In the genomic region with DNA sequence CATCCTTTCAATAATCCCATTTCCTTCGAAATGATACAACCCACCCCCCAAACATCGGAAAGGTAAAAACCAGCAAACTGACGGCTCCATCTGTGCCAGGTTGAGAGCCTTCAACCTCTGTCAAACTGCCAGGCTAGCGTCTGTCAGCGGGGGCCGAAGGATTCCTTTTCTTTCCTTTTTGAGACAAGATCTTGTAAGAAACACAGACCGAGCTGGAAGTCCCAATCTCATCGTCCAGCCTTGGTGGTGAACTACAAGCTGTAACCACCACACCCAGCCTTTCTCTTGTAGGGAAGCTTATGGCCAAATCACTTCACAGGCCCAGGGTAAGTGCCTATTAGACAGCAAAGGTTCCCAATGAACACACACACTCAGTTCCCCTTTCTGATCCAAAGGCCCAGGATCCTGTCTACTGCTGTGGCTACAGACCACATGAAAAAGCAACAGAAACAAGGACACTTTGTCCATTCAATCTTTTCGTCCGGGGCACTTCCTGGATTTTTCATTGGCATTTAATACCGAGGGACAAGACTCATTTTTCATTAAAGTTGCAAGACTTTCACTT, we compare ENCODE assay signal across 9 mouse cellular contexts. TPM values are rescaled to one million over a fixed set of nuclear protein-coding genes. Genes with fewer than 3 reads are reported as not detected.
DNase-seq lines count a peak whose midpoint lies in the region; ATAC-seq lines count a peak whose summit lies in the region.
"Had no signal": no experiment of that assay in that cellular context is flagged by ENCODE, and none has a peak within 500 bp of the region (broad histone marks: within the 10 kb centered on the region; RNA-seq: fewer than 3 reads in every experiment).

No protein-coding gene starts in this region.

- no peak overlapping the region for H3K9ac ChIP-seq in hindbrain, embryonic 12.5 days
- H3K9ac ChIP-seq: embryonic facial prominence, embryonic 15.5 days had no signal

- ATAC-seq in cerebellum, adult (ENCODE audit: insufficient number of reproducible peaks, low FRiP score, low TSS enrichment): no peak
- ATAC-seq in hindbrain, embryonic 12.5 days (ENCODE audit: low FRiP score): no peak
- peak; percentile 49; the same call in 1 of the 2 replicates for ATAC-seq in monocyte, adult 5-6 weeks (replicated peaks; ENCODE audit: insufficient number of reproducible peaks, low FRiP score, low TSS enrichment, poor library complexity, severe bottlenecking)
- ATAC-seq in frontal cortex, adult (ENCODE audit: low TSS enrichment): no peak

- no peak overlapping the region for H3K27ac ChIP-seq in hindbrain, embryonic 12.5 days
- H3K27ac ChIP-seq: embryonic facial prominence, embryonic 15.5 days had no signal

- peak overlapping the region; percentile 60 for H3K4me3 ChIP-seq in hindbrain, embryonic 12.5 days

- WGBS in hindbrain, embryonic 12.5 days: 73% methylated on average over 11 of the region's 11 CpGs

- H3K27me3 ChIP-seq in hindbrain, embryonic 12.5 days: peaks cover 23% of the 10 kb centered on the region

- H3K9me3 ChIP-seq in hindbrain, embryonic 12.5 days (replicated peaks): no peaks in the 10 kb centered on the region
- H3K9me3 ChIP-seq: embryonic facial prominence, embryonic 15.5 days had no signal

- peak overlapping the region; percentile 92 for H3K4me2 ChIP-seq in hindbrain, embryonic 12.5 days (replicated peaks)

- H3K36me3 ChIP-seq in hindbrain, embryonic 12.5 days: no peaks in the 10 kb centered on the region
- H3K36me3 ChIP-seq: embryonic facial prominence, embryonic 15.5 days had no signal

- peak; percentile 54 for DNase-seq in cerebellum, adult 11-12 months
- peak; percentile 3 for DNase-seq in lung, postnatal 25 days (ENCODE audit: low spot score)
- no peak for DNase-seq in lung, postnatal 14 days
- no peak for DNase-seq in gastrocnemius, postnatal 10 days

- peaks cover 21% of the 10 kb centered on the region for H3K4me1 ChIP-seq in hindbrain, embryonic 12.5 days

RNA-seq across cellular contexts. Expression of gene March5, which starts 34.7 kb away (rescaled TPM):
- polyA plus RNA-seq in hindbrain, embryonic 12.5 days (2016; fragmentation: Nextera tagmentation; extraction: Ambion mirVana): 151 and 154 TPM in 2 replicates
- 93.4 to 122 TPM (median 106 TPM) in 3 replicates for total RNA-seq in monocyte, adult 5-6 weeks (2017)
- total RNA-seq in gastrocnemius, postnatal 10 days (2021): 10 to 100 TPM; 56.7 to 66.6 TPM

RNA-seq across cellular contexts. Expression of gene Cpeb3, which starts 35.8 kb away (rescaled TPM):
- 6.2 and 7.0 TPM in 2 replicates for polyA plus RNA-seq in hindbrain, embryonic 12.5 days (2016; fragmentation: Nextera tagmentation; extraction: Ambion mirVana)
- total RNA-seq in monocyte, adult 5-6 weeks (2017): 0.86 to 3.3 TPM (median 3.1 TPM) in 3 replicates
- total RNA-seq in gastrocnemius, postnatal 10 days (2021): 10 to 100 TPM; 30.4 to 32.3 TPM

Comparison
In these comparisons a context has a peak if more than half of its experiments do, and no peak if none do; other contexts are left out.
1. DNase-seq: peak in cerebellum, adult 11-12 months (single experiment) and lung, postnatal 25 days (single experiment); none in lung, postnatal 14 days (single experiment) and gastrocnemius, postnatal 10 days (single experiment).